Mouse (Mus musculus) heart, embryonic 14.5 days (tissue): ENCODE data around the gene Gm10256. TPM values are rescaled to one million over a fixed set of nuclear protein-coding genes. Genes with fewer than 3 reads are reported as not detected.
"Not testable (repeated sequence)": the region's sequence is repeated elsewhere in the genome, so short reads cannot be mapped to it uniquely, and the experiment has no call there.

ENCODE experiments used
- ATAC-seq: fragments of 200-750 bp; cut with Nextera tagmentation; 2 replicates; pipeline ENCODE4 v1.8.0; 2017; ENCODE audit warnings: low read depth, moderate TSS enrichment; ENCODE audit not compliant: insufficient number of reproducible peaks, insufficient read depth, low FRiP score
- H3K27ac ChIP-seq, 2 experiments: fragments of 200-500 bp in 1 of 2; fragments of 300-500 bp in 1 of 2; sonication (generic) in 1 of 2; replicated peaks in 1 of 2; 2 replicates each; pipeline ENCODE4 v1.5.1; 2012 to 2014; ENCODE audit warnings: low read depth in 2 of 2, low read length in 2 of 2, control low read depth in 1 of 2, mild to moderate bottlenecking in 1 of 2, mixed read lengths in 1 of 2; ENCODE audit not compliant: control insufficient read depth in 1 of 2, insufficient read depth in 1 of 2
- H3K27me3 ChIP-seq: fragments of 300-500 bp; sonication (generic); 2 replicates; pipeline ENCODE4 v1.6.1; 2014; ENCODE audit warnings: mild to moderate bottlenecking, low read length, control low read depth; ENCODE audit not compliant: control insufficient read depth, insufficient read depth
- H3K36me3 ChIP-seq: fragments of 300-500 bp; sonication (generic); 2 replicates; pipeline ENCODE4 v1.6.1; 2014; ENCODE audit warnings: mild to moderate bottlenecking, control low read depth, low read length, mixed read lengths; ENCODE audit not compliant: control insufficient read depth, insufficient read depth
- H3K4me1 ChIP-seq, 2 experiments: fragments of 200-500 bp in 1 of 2; fragments of 300-500 bp in 1 of 2; sonication (generic) in 1 of 2; 2 replicates each; pipeline ENCODE4 v1.6.1; 2012 to 2014; ENCODE audit warnings: low read length in 2 of 2, control low read depth in 1 of 2, mixed read lengths in 1 of 2; ENCODE audit not compliant: control insufficient read depth in 2 of 2, insufficient read depth in 2 of 2
- H3K4me2 ChIP-seq: fragments of 300-500 bp; sonication (generic); 2 replicates; pipeline ENCODE4 v1.6.1; 2014; ENCODE audit warnings: mild to moderate bottlenecking, low read length
- H3K4me3 ChIP-seq, 2 experiments: fragments of 200-500 bp in 1 of 2; fragments of 300-500 bp in 1 of 2; sonication (generic) in 1 of 2; 2 replicates each; pipeline ENCODE4 v1.5.1; 2012 to 2014; ENCODE audit warnings: low read length in 2 of 2, mild to moderate bottlenecking in 2 of 2, control low read depth in 1 of 2, low read depth in 1 of 2, moderate library complexity in 1 of 2; ENCODE audit not compliant: control insufficient read depth in 1 of 2, insufficient read depth in 1 of 2
- H3K9ac ChIP-seq: fragments of 300-500 bp; sonication (generic); 2 replicates; pipeline ENCODE4 v1.6.1; 2014; ENCODE audit warnings: mild to moderate bottlenecking, low read length
- H3K9me3 ChIP-seq: fragments of 300-500 bp; sonication (generic); 2 replicates; pipeline ENCODE4 v1.6.1; 2016; ENCODE audit warnings: low read length, control low read depth; ENCODE audit not compliant: control insufficient read depth
- WGBS: fragments of 180-500 bp; shearing (Covaris S2); extraction: QIAGEN DNeasy Blood & Tissue Kit; methylation state at CpG from one replicate; pipeline ENCODE4 v1.1.7; 2014; 5-methylcytosine and 5-hydroxymethylcytosine counted together
- polyA plus RNA-seq: library from polyadenylated mRNA; unstranded; fragments of >200 nt; fragmentation: Nextera tagmentation; extraction: Ambion mirVana; gene quantifications from 2 replicates; pipeline ENCODE4 v1.2.1, GENCODE M21; 2014

The Gm10256 gene
- polyA plus RNA-seq = not detected in 2 replicates

- not testable (repeated sequence) for H3K9ac ChIP-seq, H3K36me3 ChIP-seq, H3K4me2 ChIP-seq, ATAC-seq, H3K9me3 ChIP-seq, H3K4me3 ChIP-seq, H3K4me1 ChIP-seq, H3K27ac ChIP-seq, H3K27me3 ChIP-seq
- WGBS = no CpG with 5 or more reads among the region's 9 CpGs
These were observed at the start of gene Gm10256, which contains the start of gene Rbmy for GRCm38 (mm10) chrY:2830380-2830779. Gm10256 (plus strand) TSS chrY:2830699. Rbmy (plus strand) TSS chrY:2830680.

GRCm38 (mm10) chrY:2796105-2796504 lies 34.4 kb upstream of the Gm10256 start, which contains the start of gene Gm4064:
Gm4064 (minus strand) TSS chrY:2796205.
- H3K4me3 ChIP-seq, ATAC-seq: not testable (repeated sequence)
- no CpG with 5 or more reads among the region's 8 CpGs for WGBS

DNA sequence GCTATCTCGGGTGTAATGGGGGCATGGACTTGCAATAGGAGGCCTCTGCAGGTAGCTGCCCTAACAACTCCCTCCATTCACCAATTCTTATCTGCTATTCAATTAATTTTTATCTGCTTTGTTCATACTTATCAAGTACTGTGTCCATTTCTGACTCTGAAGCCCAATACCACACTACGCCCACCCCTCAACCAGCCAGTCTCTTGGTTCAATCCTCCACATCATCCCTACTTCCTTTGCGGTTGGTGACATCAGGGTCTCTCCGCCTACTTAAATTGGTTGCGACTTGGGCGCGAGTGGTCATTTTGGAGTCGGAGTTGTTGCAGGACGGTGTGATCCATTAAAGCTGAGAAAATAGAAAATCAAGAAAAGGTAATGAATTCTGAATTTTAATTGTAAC lies 70.2 kb downstream of the Gm10256 start, which contains the start of gene Gm10352:
Gene Gm10352 (plus strand): TSS at position 301 of the 400 bp plus-strand sequence.
- not testable (repeated sequence) for H3K27ac ChIP-seq, H3K27me3 ChIP-seq, H3K9ac ChIP-seq, H3K9me3 ChIP-seq, H3K36me3 ChIP-seq, ATAC-seq, H3K4me2 ChIP-seq, H3K4me1 ChIP-seq, H3K4me3 ChIP-seq
- no CpG with 5 or more reads among the region's 9 CpGs for WGBS

More at GRCm38 (mm10) chrY:2796105-2796504, 34.4 kb upstream of the Gm10256 start, which contains the start of gene Gm4064:
- H3K27me3 ChIP-seq, H3K9me3 ChIP-seq, H3K36me3 ChIP-seq, H3K9ac ChIP-seq, H3K4me1 ChIP-seq, H3K27ac ChIP-seq, H3K4me2 ChIP-seq: not testable (repeated sequence)

Other genes with a start within 250 kb of the Gm10256 start
- gene H2al2c, start 231.6 kb upstream of the Gm10256 start, polyA plus RNA-seq = not detected in 2 replicates
- gene Sry, start 167.0 kb upstream of the Gm10256 start, polyA plus RNA-seq = not detected in 2 replicates
- not detected in 2 replicates for gene H2al2b, start 110.0 kb upstream of the Gm10256 start, polyA plus RNA-seq
- gene Gm4064, start 34.5 kb upstream of the Gm10256 start, polyA plus RNA-seq = not detected in 2 replicates
- gene Rbmy, start within 50 bp of the Gm10256 start, polyA plus RNA-seq = not detected in 2 replicates
- not detected in 2 replicates for gene Gm10352, start 70.3 kb downstream of the Gm10256 start, polyA plus RNA-seq
- not detected in 2 replicates for gene Gm29289, start 101.9 kb downstream of the Gm10256 start, polyA plus RNA-seq